Mouse (Mus musculus) liver, embryonic 14.5 days (tissue): Measurements from ENCODE around the gene Anks1b. TPM values are rescaled to one million over a fixed set of nuclear protein-coding genes. Genes with fewer than 3 reads are reported as not detected.

Source experiments
- ATAC-seq: fragments of 200-750 bp; cut with Nextera tagmentation; 2 replicates; pipeline ENCODE4 v1.8.0; 2017; ENCODE audit warnings: moderate number of reproducible peaks, mild to moderate bottlenecking, moderate library complexity; ENCODE audit not compliant: insufficient read depth
- DNase-seq, 3 experiments: peaks; one replicate each; pipeline ENCODE4 v3.0.0-alpha.2; 2012 to 2013; ENCODE audit warnings: low read depth in 3 of 3, low spot score in 3 of 3
- H3K27ac ChIP-seq: fragments of 300-500 bp; sonication (generic); 2 replicates; pipeline ENCODE4 v1.5.1; 2014; ENCODE audit warnings: moderate library complexity, mild to moderate bottlenecking, control low read depth, inconsistent platforms
- H3K27me3 ChIP-seq: fragments of 300-500 bp; sonication (generic); 2 replicates; pipeline ENCODE4 v1.6.1; 2014; ENCODE audit warnings: mild to moderate bottlenecking, low read length, moderate library complexity; ENCODE audit not compliant: control insufficient read depth, insufficient read depth
- H3K36me3 ChIP-seq: fragments of 300-500 bp; sonication (generic); replicated peaks from 2 replicates; pipeline ENCODE4 v1.6.1; 2014; ENCODE audit warnings: low read depth; ENCODE audit not compliant: control insufficient read depth, insufficient read depth
- H3K4me1 ChIP-seq, 2 experiments: fragments of 200-500 bp in 1 of 2; fragments of 300-500 bp in 1 of 2; sonication (generic) in 1 of 2; replicated peaks; 2 replicates each; pipeline ENCODE4 v1.6.1; 2012 to 2014; ENCODE audit warnings: antibody characterized with exemption in 1 of 2, inconsistent platforms in 1 of 2, low read length in 1 of 2; ENCODE audit not compliant: control insufficient read depth in 2 of 2, insufficient read depth in 2 of 2
- H3K4me2 ChIP-seq: fragments of 300-500 bp; sonication (generic); 2 replicates; pipeline ENCODE4 v1.6.1; 2014; ENCODE audit warnings: low read depth, mild to moderate bottlenecking, control low read depth, moderate library complexity
- H3K4me3 ChIP-seq, 2 experiments: fragments of 200-500 bp in 1 of 2; fragments of 300-500 bp in 1 of 2; sonication (generic) in 1 of 2; 2 replicates each; pipeline ENCODE4 v1.5.1; 2012 to 2014; ENCODE audit warnings: low read depth in 2 of 2, low read length in 2 of 2, mild to moderate bottlenecking in 2 of 2, control low read depth in 1 of 2, inconsistent platforms in 1 of 2, moderate library complexity in 1 of 2; ENCODE audit not compliant: insufficient read depth in 1 of 2
- H3K9ac ChIP-seq: fragments of 300-500 bp; sonication (generic); replicated peaks from 2 replicates; pipeline ENCODE4 v1.6.1; 2014; ENCODE audit warnings: mild to moderate bottlenecking, control low read depth, moderate library complexity
- H3K9me3 ChIP-seq: fragments of 300-500 bp; sonication (generic); 2 replicates; pipeline ENCODE4 v1.6.1; 2016; ENCODE audit warnings: low read length, mixed read lengths; ENCODE audit not compliant: control insufficient read depth
- CTCF ChIP-seq: IDR thresholded peaks from 2 replicates; pipeline ENCODE4 v1.5.1; 2016; ENCODE audit warnings: antibody characterized with exemption, low read depth, control low read depth
- EP300 ChIP-seq: IDR thresholded peaks from 2 replicates; pipeline ENCODE4 v1.6.1; 2016; ENCODE audit warnings: antibody characterized with exemption, low read depth
- WGBS: fragments of 180-500 bp; shearing (Covaris S2); extraction: QIAGEN DNeasy Blood & Tissue Kit; methylation state at CpG from one replicate; pipeline ENCODE4 v1.1.7; 2014; ENCODE audit not compliant: insufficient replicate concordance; 5-methylcytosine and 5-hydroxymethylcytosine counted together
- polyA plus RNA-seq, 2 experiments: library from polyadenylated mRNA; depleted of rRNA in 1 of 2; stranded (reverse) in 1 of 2; unstranded in 1 of 2; fragments of >200 nt; fragmentation: Nextera tagmentation in 1 of 2; extraction: Ambion mirVana in 1 of 2; gene quantifications; 2 replicates each; pipeline versions ENCODE4 v1.2.1 to v1.2.3; 2012 to 2014

Anks1b gene
- polyA plus RNA-seq (2012; rRNA removed), result 0.13 TPM in 1 of 2 replicates, not detected in the other
- not detected in 2 replicates for polyA plus RNA-seq (2014; fragmentation: Nextera tagmentation; extraction: Ambion mirVana)

- DNase-seq, result no peak
- no peak for ATAC-seq
- Histone ChIP-seq H3K27me3 (peaks cover 26% of the 10 kb centered on the region), H3K4me2 (peak within 1 kb of the TSS; percentile 56), H3K9me3 (no peaks in the 10 kb centered on the region), H3K4me3 (peak within 1 kb of the TSS; percentile 6 to 37; a peak in 3 of 4 replicates), H3K4me1 (0 out of 4 replicates have a peak, but pooled peaks cover 0 to 1% of the 10 kb centered on the region in 2 experiments), H3K27ac (no peak within 1 kb of the TSS), H3K9ac (no peak within 1 kb of the TSS), H3K36me3 (no peaks in the 10 kb centered on the region)
- 1% methylated on average over 42 of the region's 48 CpGs for WGBS
- TF ChIP-seq EP300 (no peak), CTCF (no peak)
Measured at GRCm38 (mm10) chr10:89873146-89873950, at the start of gene Anks1b. Gene Anks1b, plus strand, starts transcription at chr10:89873509.

GRCm38 (mm10) chr10:89823906-89824305, 49.4 kb upstream of the Anks1b start:
- Histone ChIP-seq H3K36me3 (no peaks in the 10 kb centered on the region), H3K4me2 (no peak overlapping the region), H3K4me1 (no peaks in the 10 kb centered on the region), H3K4me3 (no peak overlapping the region), H3K27me3 (no peaks in the 10 kb centered on the region), H3K27ac (no peak overlapping the region), H3K9me3 (no peaks in the 10 kb centered on the region), H3K9ac (no peak overlapping the region)
- DNase-seq (peak; percentile 3 to 16 (median 13)), ATAC-seq (no peak)
- whole genome bisulfite sequencing, result 11% methylated on average over 2 of the region's 2 CpGs
- no peak for TF ChIP-seq EP300
- peak; percentile 46 for TF ChIP-seq CTCF

- ATAC-seq, result no peak
Measured at GRCm38 (mm10) chr10:89826896-89827295, 46.4 kb upstream of the Anks1b start.

GRCm38 (mm10) chr10:89832334-89832733, 41.0 kb upstream of the Anks1b start:
- H3K4me3 ChIP-seq, result no peak overlapping the region
- DNase-seq, result no peak
- TF ChIP-seq EP300, result no peak
- no peak for TF ChIP-seq CTCF
- no peak overlapping the region for H3K4me2 ChIP-seq
- no peaks in the 10 kb centered on the region for H3K27me3 ChIP-seq
- ATAC-seq, result no peak
- no peaks in the 10 kb centered on the region for H3K36me3 ChIP-seq
- H3K4me1 ChIP-seq, result no peaks in the 10 kb centered on the region
- no peaks in the 10 kb centered on the region for H3K9me3 ChIP-seq
- 45% methylated on average over 4 of the region's 4 CpGs for WGBS
- H3K9ac ChIP-seq, result no peak overlapping the region
- no peak overlapping the region for H3K27ac ChIP-seq

More at GRCm38 (mm10) chr10:89826896-89827295, 46.4 kb upstream of the Anks1b start:
- Histone ChIP-seq H3K27ac (no peak overlapping the region), H3K4me2 (no peak overlapping the region), H3K9me3 (no peaks in the 10 kb centered on the region), H3K9ac (no peak overlapping the region), H3K27me3 (no peaks in the 10 kb centered on the region), H3K4me3 (no peak overlapping the region), H3K4me1 (no peaks in the 10 kb centered on the region), H3K36me3 (no peaks in the 10 kb centered on the region)
- WGBS, result 65% methylated on average over 3 of the region's 3 CpGs
- no peak for DNase-seq
- TF ChIP-seq EP300 (no peak), CTCF (no peak)

- Histone ChIP-seq H3K36me3 (no peaks in the 10 kb centered on the region), H3K4me3 (no peak overlapping the region), H3K4me1 (no peaks in the 10 kb centered on the region), H3K27ac (no peak overlapping the region), H3K4me2 (no peak overlapping the region), H3K9me3 (no peaks in the 10 kb centered on the region), H3K9ac (no peak overlapping the region), H3K27me3 (no peaks in the 10 kb centered on the region)
- ATAC-seq, result no peak
- TF ChIP-seq EP300 (no peak), CTCF (no peak)
- DNase-seq, result no peak
- 67% methylated on average over 10 of the region's 10 CpGs for WGBS
Measured at GRCm38 (mm10) chr10:89833166-89833565, 40.1 kb upstream of the Anks1b start.
